8 mouse cellular contexts compared by ENCODE assay signal in genomic region chr10:108537641-108538040, GRCm38 (mm10).
A peak's percentile ranks its signal among the peaks of the same experiment; 100 is the strongest.
DNase-seq lines count a peak whose midpoint lies in the region; ATAC-seq and TF ChIP-seq lines count a peak whose summit lies in the region.

No protein-coding gene starts in this region.

- no peaks in the 10 kb centered on the region for H3K9me3 ChIP-seq in heart, postnatal 0 days (replicated peaks; ENCODE audit: control insufficient read depth, low read length)
- H3K9me3 ChIP-seq in liver, embryonic 16.5 days (replicated peaks; ENCODE audit: control insufficient read depth, low read length): no peaks in the 10 kb centered on the region

- peak; percentile 79 for ATAC-seq in heart, postnatal 0 days (ENCODE audit: insufficient read depth, low read depth)
- peak; percentile 27; the same call in 1 of the 2 replicates for ATAC-seq in liver, embryonic 16.5 days (ENCODE audit: low read depth)
- no peak for ATAC-seq in granulocyte monocyte progenitor cell, adult 5-6 weeks (replicated peaks; ENCODE audit: poor library complexity, severe bottlenecking)

- no peak overlapping the region for H3K4me2 ChIP-seq in heart, postnatal 0 days (ENCODE audit: low read depth, low read length)
- no peak overlapping the region for H3K4me2 ChIP-seq in liver, embryonic 16.5 days (ENCODE audit: low read depth, low read length)

- WGBS in heart, postnatal 0 days: 46% methylated on average over 9 of the region's 9 CpGs
- 47% methylated on average over 9 of the region's 9 CpGs for WGBS in liver, embryonic 16.5 days (ENCODE audit: insufficient replicate concordance)

- H3K4me3 ChIP-seq in gastrocnemius, adult 2 months: no peak overlapping the region
- no peak overlapping the region for H3K4me3 ChIP-seq in heart, postnatal 0 days (ENCODE audit: low read depth, low read length)
- H3K4me3 ChIP-seq in liver, embryonic 16.5 days (ENCODE audit: low read depth, low read length): no peak overlapping the region
- no peak overlapping the region for H3K4me3 ChIP-seq in testis, adult 2 months (ENCODE audit: control insufficient read depth, low read depth, low read length)

- no peak overlapping the region for H3K9ac ChIP-seq in heart, postnatal 0 days (replicated peaks; ENCODE audit: low read depth, low read length)
- H3K9ac ChIP-seq in liver, embryonic 16.5 days (ENCODE audit: low read depth, low read length): no peak overlapping the region

- no peaks in the 10 kb centered on the region for H3K27me3 ChIP-seq in heart, postnatal 0 days (ENCODE audit: control insufficient read depth, insufficient read depth, low read length)
- H3K27me3 ChIP-seq in liver, embryonic 16.5 days (ENCODE audit: control insufficient read depth, insufficient read depth, low read depth, low read length): no peaks in the 10 kb centered on the region
- no peaks in the 10 kb centered on the region for H3K27me3 ChIP-seq in testis, adult 2 months (ENCODE audit: control insufficient read depth, insufficient read depth, low read length)

- peak; percentile 60 for TF ChIP-seq CTCF in gastrocnemius, adult 2 months (IDR thresholded peaks at IDR 0.05)
- TF ChIP-seq CTCF in heart, postnatal 0 days (IDR thresholded peaks at IDR 0.05; ENCODE audit: low read depth): peak; percentile 69
- peak; percentile 45; the same call in 1 of the 2 replicates for TF ChIP-seq CTCF in testis, adult 2 months (IDR thresholded peaks at IDR 0.05; ENCODE audit: control insufficient read depth, insufficient read depth, insufficient replicate concordance, low read depth, low read length)

- TF ChIP-seq POLR2A in testis, adult 2 months (IDR thresholded peaks at IDR 0.05; ENCODE audit: control insufficient read depth, low read depth, low read length): no peak

- no peak for TF ChIP-seq EP300 in heart, postnatal 0 days (IDR thresholded peaks at IDR 0.05; ENCODE audit: low read depth)

- no peak overlapping the region for H3K27ac ChIP-seq in gastrocnemius, adult 2 months
- no peak overlapping the region for H3K27ac ChIP-seq in heart, postnatal 0 days (ENCODE audit: low read depth)
- H3K27ac ChIP-seq in liver, embryonic 16.5 days (ENCODE audit: low read length): no peak overlapping the region
- H3K27ac ChIP-seq in testis, adult 2 months (ENCODE audit: control insufficient read depth, insufficient read depth, low read depth, low read length): no peak overlapping the region

- H3K4me1 ChIP-seq in heart, postnatal 0 days (ENCODE audit: control insufficient read depth, insufficient read depth): peaks cover 4% of the 10 kb centered on the region; the same call in 1 of the 2 replicates
- no peaks in the 10 kb centered on the region for H3K4me1 ChIP-seq in liver, embryonic 16.5 days (ENCODE audit: control insufficient read depth, low read depth, low read length)
- no peaks in the 10 kb centered on the region for H3K4me1 ChIP-seq in testis, adult 2 months (ENCODE audit: control insufficient read depth, insufficient read depth, low read length)

- peak; percentile 39 for DNase-seq in gastrocnemius, adult 2 months
- DNase-seq in gastrocnemius, adult 8-10 months (ENCODE audit: low spot score in 2 of 2): no peak
- DNase-seq in adipocyte (ENCODE audit: low spot score): peak; percentile 52
- peak; percentile 41 for DNase-seq in heart, postnatal 0 days (ENCODE audit: low spot score)
- no peak for DNase-seq in layer of hippocampus, adult 18-20 months (ENCODE audit: low spot score in 2 of 2)

- no peaks in the 10 kb centered on the region for H3K36me3 ChIP-seq in heart, postnatal 0 days (replicated peaks; ENCODE audit: control insufficient read depth, insufficient read depth, low read length)
- H3K36me3 ChIP-seq in liver, embryonic 16.5 days (ENCODE audit: control insufficient read depth, insufficient read depth): no peaks in the 10 kb centered on the region
- H3K36me3 ChIP-seq in testis, adult 2 months (ENCODE audit: control insufficient read depth, insufficient read depth, low read length): no peaks in the 10 kb centered on the region

- intact Hi-C loops in gastrocnemius, adult 2 months (cut with DNase I): loop anchor here (2.0 to 5.0 kb wide), 2 partner anchors 90 to 237 kb away; no protein-coding TSS in a partner anchor

Comparison
In these comparisons a context has a peak if more than half of its experiments do, and no peak if none do; other contexts are left out.
1. DNase-seq: peak in gastrocnemius, adult 2 months (single experiment), adipocyte (single experiment) and heart, postnatal 0 days (single experiment); none in gastrocnemius, adult 8-10 months (0 of 2) and layer of hippocampus, adult 18-20 months (0 of 2).
2. Peak in every context shown above with its lines, with median percentiles within 50 percentile points of each other: CTCF ChIP-seq.